Mouse (Mus musculus): ENCODE results near the gene Ranbp2.
"Not testable (repeated sequence)": the region's sequence is repeated elsewhere in the genome, so short reads cannot be mapped to it uniquely, and the experiment has no call there.

The Ranbp2 gene

GRCm38 (mm10) chr10:58497320-58498284 lies 50.9 kb downstream of the Ranbp2 start, which contains the start of gene Ccdc138:
Ccdc138 (plus strand) TSS chr10:58497948.
- peak; percentile 100 for ATAC-seq (ENCODE audit: low TSS enrichment)

- no peak for ATAC-seq (ENCODE audit: low TSS enrichment)
These were observed 51.8 kb downstream of the Ranbp2 start for GRCm38 (mm10) chr10:58498516-58498915.

GRCm38 (mm10) chr10:58529358-58529757 lies 82.6 kb downstream of the Ranbp2 start:
- ATAC-seq (ENCODE audit: low TSS enrichment), result no peak

- ATAC-seq (ENCODE audit: low TSS enrichment), result no peak
These were observed 84.4 kb downstream of the Ranbp2 start for GRCm38 (mm10) chr10:58530896-58531790.

DNA sequence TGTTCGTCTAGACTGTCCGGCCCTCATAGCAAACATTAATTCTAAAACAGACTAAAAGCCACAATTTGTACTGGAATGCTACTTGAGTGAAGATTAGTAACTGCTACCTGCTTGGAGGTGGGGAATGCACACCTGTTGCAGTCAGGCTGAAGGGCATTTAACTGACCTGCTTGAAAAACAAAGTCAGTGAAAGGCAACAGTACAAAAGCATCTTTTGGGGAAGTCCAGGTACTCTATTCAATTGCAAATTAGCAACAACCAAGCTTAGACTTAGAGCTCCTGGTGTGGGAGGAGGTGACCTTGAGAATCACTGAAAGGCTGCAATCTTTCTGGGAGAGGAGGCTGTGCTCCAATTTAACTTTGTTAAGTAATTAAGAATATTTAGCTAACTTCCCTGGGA lies 85.5 kb downstream of the Ranbp2 start:
- no peak for ATAC-seq (ENCODE audit: low TSS enrichment)

GRCm38 (mm10) chr10:58536276-58536675 lies 89.6 kb downstream of the Ranbp2 start:
- ATAC-seq (ENCODE audit: low TSS enrichment), result not testable (repeated sequence)

DNA sequence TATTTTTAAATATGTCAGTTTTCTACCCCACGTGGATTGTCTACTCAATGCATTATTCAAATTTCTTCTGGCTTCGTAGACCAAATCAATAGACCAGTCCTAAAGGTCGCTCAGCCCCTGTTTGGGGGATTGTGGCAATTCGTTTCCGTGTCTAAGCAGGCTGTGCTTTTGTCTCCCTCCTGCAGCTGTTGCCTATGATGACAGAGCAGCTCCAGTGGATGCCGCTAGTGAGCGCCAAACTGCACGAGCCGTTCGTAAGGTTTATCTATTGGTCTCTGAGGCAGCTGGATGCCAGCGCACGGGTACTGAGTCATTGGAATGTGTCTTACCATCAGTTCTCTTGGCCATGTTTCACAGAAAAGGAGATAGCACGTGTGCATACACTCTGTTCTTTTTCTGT lies 93.9 kb downstream of the Ranbp2 start:
- peak; percentile 44; the same call in 1 of the 2 replicates for ATAC-seq (ENCODE audit: low TSS enrichment)
